Mouse (Mus musculus) lung, embryonic 14.5 days (tissue): ENCODE measurements at regions not wholly inside any gene's neighbourhood (a gene's known extent, or its start where the extent isn't known, plus 50 kb on each side); places are given as distances from the start of the nearest gene placed in this dataset.
A peak's percentile ranks its signal among the peaks of the same experiment; 100 is the strongest.
"Not testable (repeated sequence)": the region's sequence is repeated elsewhere in the genome, so short reads cannot be mapped to it uniquely, and the experiment has no call there.

Source experiments
- ATAC-seq: fragments of 200-750 bp; cut with Nextera tagmentation; 2 replicates; pipeline ENCODE4 v1.8.0; 2017; ENCODE audit warnings: mild to moderate bottlenecking, moderate TSS enrichment, moderate library complexity; ENCODE audit not compliant: insufficient read depth
- DNase-seq: peaks from one replicate; pipeline ENCODE4 v3.0.0-alpha.2; 2015
- H3K27ac ChIP-seq: fragments of 300-500 bp; sonication (generic); 2 replicates; pipeline ENCODE4 v1.5.1; 2014; ENCODE audit warnings: low read depth, mild to moderate bottlenecking, moderate library complexity
- H3K27me3 ChIP-seq: fragments of 300-500 bp; sonication (generic); 2 replicates; pipeline ENCODE4 v1.6.1; 2014; ENCODE audit warnings: low read length, control low read depth; ENCODE audit not compliant: insufficient read depth
- H3K36me3 ChIP-seq: fragments of 300-500 bp; sonication (generic); 2 replicates; pipeline ENCODE4 v1.6.1; 2014; ENCODE audit warnings: control low read depth; ENCODE audit not compliant: insufficient read depth
- H3K4me1 ChIP-seq: fragments of 300-500 bp; sonication (generic); 2 replicates; pipeline ENCODE4 v1.6.1; 2014; ENCODE audit warnings: antibody characterized with exemption, control low read depth; ENCODE audit not compliant: insufficient read depth
- H3K4me2 ChIP-seq: fragments of 300-500 bp; sonication (generic); 2 replicates; pipeline ENCODE4 v1.6.1; 2014; ENCODE audit warnings: mild to moderate bottlenecking
- H3K4me3 ChIP-seq: fragments of 300-500 bp; sonication (generic); 2 replicates; pipeline ENCODE4 v1.5.1; 2014; ENCODE audit warnings: low read depth, low read length
- H3K9ac ChIP-seq: fragments of 300-500 bp; sonication (generic); 2 replicates; pipeline ENCODE4 v1.6.1; 2014
- H3K9me3 ChIP-seq: fragments of 300-500 bp; sonication (generic); 2 replicates; pipeline ENCODE4 v1.6.1; 2016; ENCODE audit warnings: low read depth, low read length, control low read depth
- CTCF ChIP-seq: IDR thresholded peaks from 2 replicates; pipeline ENCODE4 v1.5.1; 2016; ENCODE audit warnings: antibody characterized with exemption, low read depth
- WGBS: fragments of 180-500 bp; shearing (Covaris S2); extraction: QIAGEN DNeasy Blood & Tissue Kit; methylation state at CpG from one replicate; pipeline ENCODE4 v1.1.7; 2014; 5-methylcytosine and 5-hydroxymethylcytosine counted together

DNA sequence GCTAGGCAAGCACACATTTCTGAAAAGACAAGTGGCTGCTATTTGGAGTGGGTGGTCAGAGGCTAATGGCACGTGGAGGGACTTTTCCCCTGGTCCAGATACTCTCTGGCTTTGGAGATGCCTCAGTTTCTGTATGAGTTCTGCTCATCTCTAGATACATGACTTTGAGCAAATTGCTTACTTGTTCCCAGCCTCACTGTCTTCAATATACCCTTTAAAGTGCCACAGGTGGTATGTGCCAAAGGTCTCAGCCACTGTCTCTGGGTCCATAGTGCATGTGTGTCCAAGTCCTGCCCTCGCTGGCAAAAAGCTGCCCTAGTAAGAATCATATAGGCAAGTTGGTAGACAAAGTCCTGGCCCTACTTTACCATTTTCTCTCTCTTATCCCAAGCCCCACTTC is 291.5 kb downstream of the Dysf start:
- ATAC-seq, result no peak

DNA sequence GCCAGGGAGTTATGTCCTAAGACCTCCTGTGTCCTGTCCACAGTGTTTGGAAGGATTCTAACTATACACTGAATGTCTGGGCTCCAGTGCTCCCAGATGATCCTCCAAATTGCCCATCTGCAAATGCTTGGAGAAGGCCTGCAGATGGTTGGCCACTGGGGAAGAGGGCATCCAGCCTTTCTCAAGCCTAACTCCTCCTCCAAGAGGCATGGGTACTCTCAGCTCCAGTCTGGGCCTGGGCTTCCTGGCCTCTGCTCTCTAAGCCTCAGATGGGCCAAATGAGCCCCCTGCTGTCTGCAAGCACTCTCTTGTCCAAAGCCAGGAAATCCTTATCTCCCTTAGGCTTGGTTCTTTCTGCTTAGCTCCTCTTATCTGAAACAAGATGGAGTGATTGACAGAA is 290.8 kb downstream of the Dysf start:
- Histone ChIP-seq H3K27me3 (no peaks in the 10 kb centered on the region), H3K36me3 (no peaks in the 10 kb centered on the region), H3K4me2 (no peak overlapping the region), H3K9ac (no peak overlapping the region), H3K4me1 (no peaks in the 10 kb centered on the region), H3K27ac (no peak overlapping the region), H3K4me3 (no peak overlapping the region), H3K9me3 (no peaks in the 10 kb centered on the region)
- ATAC-seq (no peak), DNase-seq (no peak)
- no peak for TF ChIP-seq CTCF

More for the DNA sequence above, 291.5 kb downstream of the Dysf start:
- Histone ChIP-seq H3K27me3 (no peaks in the 10 kb centered on the region), H3K36me3 (no peaks in the 10 kb centered on the region), H3K4me2 (no peak overlapping the region), H3K4me1 (no peaks in the 10 kb centered on the region), H3K9me3 (no peaks in the 10 kb centered on the region), H3K9ac (no peak overlapping the region), H3K4me3 (no peak overlapping the region), H3K27ac (no peak overlapping the region)
- 78% methylated on average over 2 of the region's 2 CpGs for WGBS
- DNase-seq, result no peak
- no peak for TF ChIP-seq CTCF

DNA sequence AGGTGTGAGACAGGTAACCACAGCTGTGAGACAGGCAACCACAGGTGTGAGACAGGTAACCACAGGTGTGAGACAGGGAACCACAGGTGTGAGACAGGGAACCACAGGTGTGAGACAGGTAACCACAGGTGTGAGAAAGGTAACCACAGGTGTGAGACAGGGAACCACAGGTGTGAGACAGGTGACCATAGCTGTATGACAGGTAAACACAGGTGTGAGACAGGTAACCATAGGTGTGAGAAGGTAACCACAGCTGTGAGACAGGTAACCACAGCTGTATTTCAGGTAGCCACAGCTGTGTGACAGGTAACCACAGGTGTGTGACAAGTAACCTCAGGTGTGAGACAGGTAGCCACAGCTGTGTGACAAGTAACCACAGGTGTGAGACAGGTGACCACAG is 265.5 kb downstream of the Dysf start:
- peak; percentile 31 for DNase-seq
- not testable (repeated sequence) for H3K9ac ChIP-seq, H3K36me3 ChIP-seq, H3K9me3 ChIP-seq, H3K4me3 ChIP-seq, H3K4me1 ChIP-seq, H3K4me2 ChIP-seq, H3K27ac ChIP-seq, H3K27me3 ChIP-seq, ATAC-seq

DNA sequence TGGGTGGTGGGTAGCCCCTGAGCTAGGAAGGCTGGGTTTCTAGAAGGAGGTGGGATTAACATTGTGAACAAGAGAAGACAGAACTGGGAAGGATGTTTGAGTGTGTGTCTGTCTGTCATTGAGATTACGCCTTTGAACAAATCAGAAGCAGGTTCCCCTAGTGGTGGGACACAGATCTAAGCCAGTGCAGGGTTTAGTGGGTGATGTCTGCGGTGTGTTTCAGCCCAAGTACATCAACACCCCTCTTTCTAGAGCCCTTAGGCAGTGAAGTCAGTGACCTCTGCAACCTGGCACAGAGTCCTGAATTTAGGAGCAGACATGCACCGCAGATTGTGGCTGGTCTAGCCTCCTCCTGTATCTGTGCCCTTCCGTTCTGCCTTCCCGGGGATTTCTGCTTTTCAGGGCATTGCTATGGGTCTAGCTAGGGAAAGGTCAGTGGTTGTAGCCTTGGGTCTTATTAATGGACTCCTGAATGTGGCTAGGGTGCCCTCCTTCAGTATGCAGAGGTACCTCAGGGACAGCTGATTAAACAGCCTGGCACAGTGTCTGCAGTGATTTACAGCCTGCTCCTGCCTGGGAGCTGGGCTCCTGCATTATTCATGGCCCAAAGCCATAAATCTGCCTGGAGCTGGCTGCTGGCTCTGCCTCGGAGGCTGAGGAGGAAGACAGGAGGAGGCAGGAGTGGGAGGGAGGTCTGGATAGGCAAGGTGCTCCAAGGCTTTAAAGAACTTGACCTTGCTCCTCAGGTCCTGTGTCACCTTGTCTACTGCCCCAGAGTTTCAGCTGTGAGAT is 264.3 kb downstream of the Dysf start:
- TF ChIP-seq CTCF, result peak; percentile 31; the same call in 1 of the 2 replicates
- H3K36me3 ChIP-seq, result no peaks in the 10 kb centered on the region
- 66% methylated on average over 6 of the region's 6 CpGs for WGBS
- H3K4me2 ChIP-seq, result no peak overlapping the region
- no peak overlapping the region for H3K27ac ChIP-seq
- H3K27me3 ChIP-seq, result no peaks in the 10 kb centered on the region
- no peak overlapping the region for H3K9ac ChIP-seq
- H3K9me3 ChIP-seq, result no peaks in the 10 kb centered on the region
- no peak for DNase-seq
- no peak for ATAC-seq
- no peak overlapping the region for H3K4me3 ChIP-seq
- H3K4me1 ChIP-seq, result no peaks in the 10 kb centered on the region

DNA sequence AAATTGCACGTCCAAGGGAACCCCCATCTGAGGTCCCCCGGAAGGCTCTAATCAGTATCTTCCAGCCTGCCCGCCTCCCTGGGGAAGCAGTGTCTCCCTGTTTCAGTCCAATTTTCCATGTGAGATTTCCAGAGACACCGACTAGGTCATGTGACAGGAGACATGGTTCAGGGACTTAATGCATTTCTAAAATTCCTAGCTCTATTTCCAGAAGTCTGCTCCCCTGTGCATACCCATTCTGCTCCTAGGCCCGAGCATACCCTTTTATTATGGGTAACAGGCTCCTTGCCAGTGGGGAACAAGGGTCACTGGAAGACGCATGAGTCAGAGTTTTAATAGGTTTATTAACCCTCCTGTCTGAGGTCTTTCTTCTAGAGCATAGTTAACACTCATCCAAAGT is 263.6 kb downstream of the Dysf start:
- Histone ChIP-seq H3K36me3 (no peaks in the 10 kb centered on the region), H3K4me1 (no peaks in the 10 kb centered on the region), H3K27ac (no peak overlapping the region), H3K27me3 (no peaks in the 10 kb centered on the region), H3K9me3 (no peaks in the 10 kb centered on the region), H3K4me3 (no peak overlapping the region), H3K9ac (no peak overlapping the region), H3K4me2 (no peak overlapping the region)
- ATAC-seq, result no peak
- 80% methylated on average over 6 of the region's 6 CpGs for WGBS
- DNase-seq, result no peak
- TF ChIP-seq CTCF, result no peak

DNA sequence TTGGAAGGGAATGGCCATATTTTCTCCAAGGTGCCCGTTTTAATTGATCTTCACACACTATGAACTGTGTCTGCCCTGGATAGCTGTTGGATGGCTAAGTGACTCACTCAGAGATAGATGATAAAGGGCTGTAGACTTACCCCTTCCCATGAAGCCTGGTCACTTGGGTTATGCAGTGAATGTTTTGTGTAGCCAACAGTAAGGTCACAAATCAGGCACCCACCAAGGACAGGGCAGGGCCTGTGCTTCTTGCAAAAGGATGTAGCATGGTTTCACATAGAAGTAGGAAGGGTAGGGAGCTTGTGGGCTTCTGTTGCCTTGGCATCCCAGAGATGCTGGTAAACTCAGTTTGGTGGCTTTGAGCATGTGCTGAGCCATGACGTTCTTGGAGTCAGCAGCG is 263.1 kb downstream of the Dysf start:
- DNase-seq (no peak), ATAC-seq (no peak)
- Histone ChIP-seq H3K36me3 (no peaks in the 10 kb centered on the region), H3K27me3 (no peaks in the 10 kb centered on the region), H3K4me3 (no peak overlapping the region), H3K4me2 (no peak overlapping the region), H3K4me1 (no peaks in the 10 kb centered on the region), H3K27ac (no peak overlapping the region), H3K9ac (no peak overlapping the region), H3K9me3 (no peaks in the 10 kb centered on the region)
- no peak for TF ChIP-seq CTCF
- WGBS, result 78% methylated on average over 3 of the region's 3 CpGs

DNA sequence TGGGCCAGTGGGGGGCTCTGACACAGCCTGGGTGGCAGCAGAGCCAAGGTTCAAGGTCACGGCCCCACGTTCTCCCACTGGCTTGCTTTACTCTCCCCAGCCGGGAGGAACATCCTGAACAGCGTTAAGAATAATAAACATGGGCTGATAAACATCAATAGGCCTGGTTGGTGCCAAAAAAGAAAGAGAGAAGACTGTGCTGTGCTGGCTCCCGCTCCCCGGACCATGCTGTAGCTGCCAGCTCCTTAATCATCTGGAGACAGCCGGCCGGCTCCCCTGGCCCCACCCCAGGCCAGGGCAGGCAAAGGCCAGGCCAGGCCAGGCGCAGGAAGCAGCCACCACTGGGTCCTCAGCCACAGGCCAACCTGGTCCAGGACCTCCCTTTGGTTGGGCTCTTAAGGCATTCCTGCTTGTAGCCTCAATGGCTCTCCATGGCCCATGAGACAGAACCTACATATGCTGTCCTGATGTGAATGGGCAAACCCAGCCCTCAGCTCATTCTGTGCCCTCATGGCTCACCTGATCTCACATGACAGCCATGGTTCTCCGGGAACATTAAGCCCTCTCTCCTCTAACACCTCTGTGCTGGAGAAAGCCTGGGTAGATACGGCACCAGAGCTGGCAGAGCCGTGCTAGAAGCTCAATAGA is 262.3 kb downstream of the Dysf start:
- no peak for DNase-seq
- H3K4me1 ChIP-seq, result no peaks in the 10 kb centered on the region
- H3K27me3 ChIP-seq, result no peaks in the 10 kb centered on the region
- no peaks in the 10 kb centered on the region for H3K36me3 ChIP-seq
- H3K4me2 ChIP-seq, result no peak overlapping the region
- no peaks in the 10 kb centered on the region for H3K9me3 ChIP-seq
- no peak for TF ChIP-seq CTCF
- ATAC-seq, result 0 out of 2 replicates have a peak, but pooled peaks have one; percentile 24
- no peak overlapping the region for H3K4me3 ChIP-seq
- H3K9ac ChIP-seq, result no peak overlapping the region
- WGBS, result 27% methylated on average over 12 of the region's 12 CpGs
- no peak overlapping the region for H3K27ac ChIP-seq
